Mouse (Mus musculus): ENCODE results near the gene Creb3l2. TPM values are rescaled to one million over a fixed set of nuclear protein-coding genes. Genes with fewer than 3 reads are reported as not detected.

The Creb3l2 gene
- polyA plus RNA-seq, 1 experiment: 8.8 TPM

DNA sequence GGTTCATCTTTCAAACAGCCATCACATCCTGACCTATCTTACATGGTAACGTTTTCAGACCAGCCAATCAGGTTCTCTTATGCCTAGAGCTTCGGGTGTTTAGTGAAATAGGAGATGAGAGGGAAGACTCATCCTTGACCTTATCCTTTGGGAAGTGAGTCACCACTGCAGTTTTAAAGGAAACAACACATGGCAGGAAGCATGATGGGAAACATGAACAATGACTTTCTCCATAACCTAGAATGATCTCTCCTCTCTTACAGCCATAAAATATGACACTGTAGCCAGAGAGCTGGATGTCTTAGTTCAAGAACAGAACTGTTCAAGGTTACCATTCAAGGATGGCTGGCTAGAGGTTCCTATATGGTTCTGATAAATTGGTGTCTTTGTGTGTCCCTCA, 158.6 kb downstream of the Creb3l2 start:
- H3K27me3 ChIP-seq (ENCODE audit: control insufficient read depth, insufficient read depth, insufficient read length): no peaks in the 10 kb centered on the region
- H3K79me3 ChIP-seq (ENCODE audit: low read depth): no peaks in the 10 kb centered on the region
- no peak overlapping the region for H3ac ChIP-seq (ENCODE audit: control insufficient read depth, insufficient read length, low read depth)
- H3K4me3 ChIP-seq (ENCODE audit: insufficient read depth, poor library complexity, severe bottlenecking): no peak overlapping the region
- H3K36me3 ChIP-seq (ENCODE audit: control insufficient read depth, insufficient read depth): no peaks in the 10 kb centered on the region
- TF ChIP-seq FOSL1 (IDR thresholded peaks at IDR 0.05; ENCODE audit: insufficient read depth, low read length, poor library complexity, severe bottlenecking) (peak; percentile 62), CTCF (IDR thresholded peaks at IDR 0.05; ENCODE audit: control insufficient read depth, insufficient read depth, insufficient read length) (no peak), MAX (IDR thresholded peaks at IDR 0.05) (peak; percentile 81)
- no peaks in the 10 kb centered on the region for H3K79me2 ChIP-seq (ENCODE audit: control insufficient read depth, insufficient read depth)

DNA sequence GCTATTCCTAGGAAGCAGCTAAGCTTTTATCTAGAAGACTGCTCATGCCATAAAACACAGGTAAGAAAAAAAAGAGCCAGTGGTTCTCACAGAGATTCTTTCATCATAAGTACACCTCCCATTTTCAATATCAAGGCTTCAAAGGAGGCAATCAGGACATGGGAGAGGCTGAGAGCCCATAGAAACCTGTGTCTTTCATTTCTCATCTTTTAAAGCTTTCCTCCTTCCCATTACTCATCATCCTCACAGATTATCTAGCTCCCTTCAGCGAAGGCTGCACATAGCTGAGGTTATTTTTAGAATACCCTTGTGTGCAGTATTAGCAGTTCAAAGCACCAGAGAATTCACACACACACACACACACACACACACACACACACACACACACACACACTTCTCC, 159.3 kb downstream of the Creb3l2 start:
- no peak overlapping the region for H3K4me3 ChIP-seq (ENCODE audit: insufficient read depth, poor library complexity, severe bottlenecking)
- no peaks in the 10 kb centered on the region for H3K79me3 ChIP-seq (ENCODE audit: low read depth)
- no peak overlapping the region for H3ac ChIP-seq (ENCODE audit: control insufficient read depth, insufficient read length, low read depth)
- no peaks in the 10 kb centered on the region for H3K36me3 ChIP-seq (ENCODE audit: control insufficient read depth, insufficient read depth)
- no peaks in the 10 kb centered on the region for H3K79me2 ChIP-seq (ENCODE audit: control insufficient read depth, insufficient read depth)
- no peaks in the 10 kb centered on the region for H3K27me3 ChIP-seq (ENCODE audit: control insufficient read depth, insufficient read depth, insufficient read length)
- TF ChIP-seq MAX (IDR thresholded peaks at IDR 0.05): no peak
- no peak for TF ChIP-seq USF1 (IDR thresholded peaks at IDR 0.05; ENCODE audit: low read depth)
- TF ChIP-seq FOSL1 (IDR thresholded peaks at IDR 0.05; ENCODE audit: insufficient read depth, low read length, poor library complexity, severe bottlenecking): no peak
- TF ChIP-seq MYOD1 (IDR thresholded peaks at IDR 0.05; ENCODE audit: control insufficient read depth, insufficient read length, low read depth): no peak
- TF ChIP-seq MYOG (IDR thresholded peaks at IDR 0.05; ENCODE audit: control insufficient read depth, extremely low read depth, insufficient read length): no peak
- no peak for TF ChIP-seq CTCF (IDR thresholded peaks at IDR 0.05; ENCODE audit: control insufficient read depth, insufficient read depth, insufficient read length)
- no peak for TF ChIP-seq CEBPB (IDR thresholded peaks at IDR 0.05; ENCODE audit: low read depth)

Other genes with a start within 250 kb of the Creb3l2 start
- not detected for gene Dgki, start 142.0 kb downstream of the Creb3l2 start, polyA plus RNA-seq (2012; fragmentation: generic; extraction: Trizol)
- gene Akr1d1, start 88.0 kb upstream of the Creb3l2 start, polyA plus RNA-seq (2012; fragmentation: generic; extraction: Trizol): not detected